Mouse (Mus musculus): Measurements from ENCODE around the gene Gsdma2. TPM values are rescaled to one million over a fixed set of nuclear protein-coding genes. Genes with fewer than 3 reads are reported as not detected.
"Not testable (repeated sequence)": the region's sequence is repeated elsewhere in the genome, so short reads cannot be mapped to it uniquely, and the experiment has no call there.

Gsdma2 gene
- polyA plus RNA-seq, 1 experiment from 2014 or later, result not detected

DNA sequence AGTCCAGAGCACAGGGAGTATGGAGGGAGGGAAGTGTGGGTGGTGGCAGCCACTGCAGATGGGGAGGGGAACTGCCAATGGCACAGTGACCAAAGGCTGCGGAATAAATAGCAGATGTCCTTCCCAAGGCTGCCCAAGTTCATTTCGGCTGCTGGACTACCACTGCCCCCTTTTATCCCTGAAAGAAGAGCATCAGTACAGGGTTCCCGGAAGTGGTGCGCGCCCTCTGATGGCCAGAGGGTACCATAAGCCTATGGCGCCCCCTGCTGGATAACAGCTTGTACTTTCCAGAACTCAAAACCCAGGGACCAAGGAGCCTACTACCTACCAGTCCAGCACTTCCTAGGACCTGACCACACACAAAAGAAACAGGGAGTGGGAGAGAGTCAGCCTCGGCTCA lies 26.6 kb downstream of the Gsdma2 start:
- 3% methylated on average over 6 of the region's 7 CpGs for WGBS

DNA sequence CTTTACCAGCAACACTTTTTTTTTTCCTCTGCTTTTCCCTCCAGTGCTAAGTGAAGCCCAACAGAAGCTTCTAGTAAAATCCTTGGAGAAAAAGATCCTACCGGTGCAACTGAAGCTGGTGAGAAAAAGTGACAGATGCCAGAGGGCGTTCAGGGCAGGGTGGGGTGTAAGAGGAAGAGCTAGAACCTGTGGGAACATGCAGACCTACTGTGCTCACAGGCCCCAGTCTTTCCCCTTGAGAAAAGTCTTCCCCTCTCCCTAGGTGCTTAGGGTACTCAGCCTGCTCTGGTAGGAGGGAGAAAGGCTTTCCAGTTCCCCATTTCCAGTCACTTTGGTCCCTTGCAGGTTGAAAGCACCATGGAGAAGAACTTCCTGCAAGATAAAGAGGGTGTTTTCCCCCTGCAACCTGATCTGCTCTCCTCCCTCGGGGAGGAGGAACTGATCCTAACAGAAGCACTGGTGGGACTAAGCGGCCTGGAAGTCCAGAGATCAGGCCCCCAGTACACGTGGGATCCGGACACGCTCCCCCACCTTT lies 29.3 kb downstream of the Gsdma2 start:
- no peak for ATAC-seq (replicated peaks; ENCODE audit: low FRiP score, low read depth)
- H3K27ac ChIP-seq, result no peak overlapping the region
- no peaks in the 10 kb centered on the region for H3K27me3 ChIP-seq (ENCODE audit: insufficient read depth, low read length)
- DNase-seq (ENCODE audit: low spot score), result no peak
- 0 out of 2 replicates have a peak overlapping the region, but pooled peaks have one; percentile 13 for H3K9ac ChIP-seq (ENCODE audit: low read depth, low read length)
- no peak for TF ChIP-seq CTCF (IDR thresholded peaks at IDR 0.05; ENCODE audit: low read depth)
- WGBS, result 13% methylated on average over 7 of the region's 7 CpGs
- H3K4me1 ChIP-seq (replicated peaks; ENCODE audit: insufficient read depth, low read length), result no peaks in the 10 kb centered on the region
- no peak overlapping the region for H3K4me3 ChIP-seq (replicated peaks; ENCODE audit: low read depth, low read length)
- no peaks in the 10 kb centered on the region for H3K9me3 ChIP-seq (replicated peaks; ENCODE audit: low read length)
- H3K4me2 ChIP-seq (ENCODE audit: low read length), result no peak overlapping the region
- H3K36me3 ChIP-seq (ENCODE audit: insufficient read depth, low read length), result no peaks in the 10 kb centered on the region

More for the DNA sequence above, 26.6 kb downstream of the Gsdma2 start:
- H3K27me3 ChIP-seq (ENCODE audit: insufficient read depth, low read length); H3K9me3 ChIP-seq (replicated peaks; ENCODE audit: low read length); H3K36me3 ChIP-seq (ENCODE audit: insufficient read depth, low read length); H3K9ac ChIP-seq (ENCODE audit: low read depth, low read length); H3K27ac ChIP-seq; H3K4me2 ChIP-seq (ENCODE audit: low read length); H3K4me1 ChIP-seq (replicated peaks; ENCODE audit: insufficient read depth, low read length); H3K4me3 ChIP-seq (replicated peaks; ENCODE audit: low read depth, low read length): not testable (repeated sequence)
- DNase-seq (ENCODE audit: low spot score) (peak; percentile 84), ATAC-seq (replicated peaks; ENCODE audit: low FRiP score, low read depth) (peak; percentile 51; the same call in 1 of the 2 replicates)
- peak; percentile 71 for TF ChIP-seq CTCF (IDR thresholded peaks at IDR 0.05; ENCODE audit: low read depth)

DNA sequence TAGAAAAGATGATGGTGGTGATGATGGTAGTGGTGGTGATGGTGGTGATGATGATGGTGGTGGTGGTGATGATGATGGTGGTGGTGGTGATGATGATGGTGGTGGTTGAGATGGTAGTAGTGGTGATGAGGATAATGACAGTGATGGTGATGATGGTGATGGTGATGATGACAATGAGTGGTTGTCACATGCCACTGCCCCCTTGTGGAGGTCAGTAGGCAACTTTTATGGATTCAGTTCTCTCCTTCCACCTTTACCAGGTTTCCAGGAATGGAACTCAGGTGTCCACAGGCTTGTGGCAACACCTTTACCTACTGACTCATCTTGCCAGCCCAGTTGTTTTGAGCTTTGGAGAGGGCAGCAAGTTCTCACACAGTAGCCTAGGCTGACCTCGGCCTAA lies 33.5 kb downstream of the Gsdma2 start:
- DNase-seq (ENCODE audit: low spot score) (no peak), ATAC-seq (replicated peaks; ENCODE audit: low FRiP score, low read depth) (no peak)
- 0 out of 2 replicates have a peak, but pooled peaks cover 3% of the 10 kb centered on the region for H3K4me1 ChIP-seq (replicated peaks; ENCODE audit: insufficient read depth, low read length)
- no peak overlapping the region for H3K9ac ChIP-seq (ENCODE audit: low read depth, low read length)
- no peaks in the 10 kb centered on the region for H3K9me3 ChIP-seq (replicated peaks; ENCODE audit: low read length)
- H3K36me3 ChIP-seq (ENCODE audit: insufficient read depth, low read length), result no peaks in the 10 kb centered on the region
- no peaks in the 10 kb centered on the region for H3K27me3 ChIP-seq (ENCODE audit: insufficient read depth, low read length)
- no peak overlapping the region for H3K4me3 ChIP-seq (replicated peaks; ENCODE audit: low read depth, low read length)
- no peak overlapping the region for H3K27ac ChIP-seq
- H3K4me2 ChIP-seq (ENCODE audit: low read length), result no peak overlapping the region
- WGBS, result 100% methylated on average over 1 of the region's 1 CpGs
- TF ChIP-seq CTCF (IDR thresholded peaks at IDR 0.05; ENCODE audit: low read depth), result peak; percentile 27; the same call in 1 of the 2 replicates

DNA sequence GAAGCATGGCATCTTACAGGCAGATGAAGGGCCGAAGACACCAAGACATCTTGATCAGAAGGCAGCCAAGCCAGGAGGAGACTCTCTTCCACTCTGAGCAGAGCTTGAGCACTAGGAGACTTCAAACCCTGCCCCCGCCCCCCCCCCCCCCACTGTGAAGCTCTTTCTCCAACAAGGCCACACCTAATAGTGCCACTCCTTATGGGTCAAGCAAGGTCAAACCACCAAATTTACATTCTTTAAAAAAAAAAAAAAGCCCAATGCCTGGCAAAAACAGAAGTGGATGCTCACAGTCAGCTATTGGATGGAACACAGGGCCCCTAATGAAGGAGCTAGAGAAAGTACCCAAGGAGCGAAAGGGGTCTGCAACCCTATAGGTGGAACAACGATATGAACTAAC lies 34.0 kb downstream of the Gsdma2 start:
- ATAC-seq (replicated peaks; ENCODE audit: low FRiP score, low read depth); H3K9me3 ChIP-seq (replicated peaks; ENCODE audit: low read length); H3K9ac ChIP-seq (ENCODE audit: low read depth, low read length); H3K27ac ChIP-seq; H3K4me3 ChIP-seq (replicated peaks; ENCODE audit: low read depth, low read length); H3K4me2 ChIP-seq (ENCODE audit: low read length); DNase-seq (ENCODE audit: low spot score); H3K4me1 ChIP-seq (replicated peaks; ENCODE audit: insufficient read depth, low read length); H3K36me3 ChIP-seq (ENCODE audit: insufficient read depth, low read length); H3K27me3 ChIP-seq (ENCODE audit: insufficient read depth, low read length): not testable (repeated sequence)
- WGBS, result 94% methylated on average over 4 of the region's 4 CpGs

DNA sequence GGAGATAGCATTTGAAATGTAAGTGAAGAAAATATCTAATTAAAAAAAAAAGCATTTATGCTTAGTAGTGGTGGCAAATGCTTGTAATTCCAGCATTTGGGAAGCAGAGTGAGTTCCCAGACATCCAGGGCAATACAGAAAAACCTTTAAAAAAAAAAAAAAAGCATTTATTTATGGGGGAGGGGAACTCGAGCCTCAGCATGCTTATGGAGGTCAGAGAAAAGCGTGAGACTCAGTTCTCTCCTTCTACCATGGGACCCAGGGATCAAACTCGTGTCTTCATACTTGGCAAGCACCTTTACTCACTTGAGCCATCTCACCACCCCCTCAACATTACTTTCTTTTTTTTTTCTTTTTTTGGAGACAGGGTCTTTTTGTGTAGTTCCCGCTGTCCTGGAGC lies 34.6 kb downstream of the Gsdma2 start:
- TF ChIP-seq CTCF (IDR thresholded peaks at IDR 0.05; ENCODE audit: low read depth), result no peak
- H3K27ac ChIP-seq, result no peak overlapping the region
- H3K4me3 ChIP-seq (replicated peaks; ENCODE audit: low read depth, low read length), result no peak overlapping the region
- WGBS, result 88% methylated on average over 4 of the region's 4 CpGs
- DNase-seq (ENCODE audit: low spot score) (no peak), ATAC-seq (replicated peaks; ENCODE audit: low FRiP score, low read depth) (no peak)
- H3K4me1 ChIP-seq (replicated peaks; ENCODE audit: insufficient read depth, low read length), result 0 out of 2 replicates have a peak, but pooled peaks cover 3% of the 10 kb centered on the region
- H3K9me3 ChIP-seq (replicated peaks; ENCODE audit: low read length), result no peaks in the 10 kb centered on the region
- H3K9ac ChIP-seq (ENCODE audit: low read depth, low read length), result no peak overlapping the region
- no peaks in the 10 kb centered on the region for H3K27me3 ChIP-seq (ENCODE audit: insufficient read depth, low read length)
- H3K36me3 ChIP-seq (ENCODE audit: insufficient read depth, low read length), result peaks cover 10% of the 10 kb centered on the region; the same call in 1 of the 2 replicates
- no peak overlapping the region for H3K4me2 ChIP-seq (ENCODE audit: low read length)

DNA sequence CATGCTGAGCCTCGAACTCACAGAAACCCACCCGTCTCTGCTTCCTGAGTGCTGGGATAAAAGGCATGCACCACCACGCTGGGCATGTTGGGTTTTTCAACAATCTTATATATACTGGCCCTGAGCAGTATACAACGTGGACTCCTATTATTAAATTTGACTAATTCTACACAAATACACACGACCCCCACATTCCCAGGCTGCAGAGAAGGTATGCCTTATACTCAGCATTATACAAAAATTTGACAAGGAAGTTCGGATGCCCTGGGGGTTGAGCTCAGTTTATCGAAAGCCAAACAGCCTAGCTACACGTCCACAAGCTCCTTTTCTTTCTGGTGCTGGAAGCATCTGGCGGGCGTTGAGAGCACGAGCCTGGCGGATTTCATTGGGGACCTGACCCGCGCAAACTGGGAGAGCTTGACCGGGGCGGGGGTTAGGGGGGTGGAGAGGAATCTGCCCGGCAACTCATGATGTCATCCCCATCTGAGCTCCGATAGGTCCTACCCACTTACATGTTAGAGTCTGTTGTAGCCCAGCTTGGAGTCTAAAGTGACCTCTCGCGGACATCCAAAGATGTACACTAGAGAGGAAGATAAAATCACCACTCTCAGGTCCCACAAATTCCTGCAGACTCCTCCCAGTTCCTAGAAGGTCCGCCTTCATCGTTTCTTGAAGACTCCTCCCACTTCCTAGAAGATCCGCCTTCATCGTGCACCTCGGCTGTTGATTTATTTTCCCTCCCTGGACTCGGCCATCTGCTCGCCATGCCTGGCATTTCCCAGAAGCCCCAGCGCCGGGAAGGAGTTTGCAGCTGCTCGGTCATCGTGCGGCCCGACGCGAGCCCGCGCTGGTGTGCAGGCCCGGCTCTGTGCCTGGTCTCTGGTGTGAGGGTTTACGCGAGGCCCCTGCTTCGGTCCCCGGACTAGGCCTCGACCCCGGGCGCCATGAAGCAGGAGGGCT lies 35.5 kb downstream of the Gsdma2 start, which contains the start of gene Psmd3:
Gene Psmd3 (plus strand): TSS at position 769 of the 960 bp plus-strand sequence.
- Histone ChIP-seq H3K27me3 (ENCODE audit: insufficient read depth, low read length) (no peaks in the 10 kb centered on the region), H3K9ac (ENCODE audit: low read depth, low read length) (peak within 1 kb of the TSS; percentile 99), H3K36me3 (ENCODE audit: insufficient read depth, low read length) (peaks cover 19% of the 10 kb centered on the region; the same call in 1 of the 2 replicates), H3K4me3 (replicated peaks; ENCODE audit: low read depth, low read length) (peak within 1 kb of the TSS; percentile 99), H3K9me3 (replicated peaks; ENCODE audit: low read length) (no peaks in the 10 kb centered on the region), H3K4me1 (replicated peaks; ENCODE audit: insufficient read depth, low read length) (0 out of 2 replicates have a peak, but pooled peaks cover 3% of the 10 kb centered on the region), H3K27ac (peak within 1 kb of the TSS; percentile 93), H3K4me2 (ENCODE audit: low read length) (peak within 1 kb of the TSS; percentile 62)
- TF ChIP-seq CTCF (IDR thresholded peaks at IDR 0.05; ENCODE audit: low read depth), result peak; percentile 70
- ATAC-seq (replicated peaks; ENCODE audit: low FRiP score, low read depth) (peak; percentile 92), DNase-seq (ENCODE audit: low spot score) (peak; percentile 100)
- WGBS, result 4% methylated on average over 45 of the region's 45 CpGs

All from kidney, postnatal 0 days (tissue).